Mouse (Mus musculus): ENCODE results near the gene Plcb3. TPM values are rescaled to one million over a fixed set of nuclear protein-coding genes. Genes with fewer than 3 reads are reported as not detected.

Plcb3 gene
- total RNA-seq (2021): 10 to 100 TPM; 16.2 to 16.8 TPM
- long read RNA-seq, experiment 1, full-length matches to known transcripts: 24 of 38 reads
- long read RNA-seq, experiment 1, partial matches to known transcripts: 7 of 38 reads
- long read RNA-seq, experiment 1, other reads (novel, unspliced or antisense): 7 of 38 reads
- long read RNA-seq, experiment 2, full-length matches to known transcripts: 23 of 37 reads
- long read RNA-seq, experiment 2, partial matches to known transcripts: 4 of 37 reads
- long read RNA-seq, experiment 2, other reads (novel, unspliced or antisense): 10 of 37 reads

DNA sequence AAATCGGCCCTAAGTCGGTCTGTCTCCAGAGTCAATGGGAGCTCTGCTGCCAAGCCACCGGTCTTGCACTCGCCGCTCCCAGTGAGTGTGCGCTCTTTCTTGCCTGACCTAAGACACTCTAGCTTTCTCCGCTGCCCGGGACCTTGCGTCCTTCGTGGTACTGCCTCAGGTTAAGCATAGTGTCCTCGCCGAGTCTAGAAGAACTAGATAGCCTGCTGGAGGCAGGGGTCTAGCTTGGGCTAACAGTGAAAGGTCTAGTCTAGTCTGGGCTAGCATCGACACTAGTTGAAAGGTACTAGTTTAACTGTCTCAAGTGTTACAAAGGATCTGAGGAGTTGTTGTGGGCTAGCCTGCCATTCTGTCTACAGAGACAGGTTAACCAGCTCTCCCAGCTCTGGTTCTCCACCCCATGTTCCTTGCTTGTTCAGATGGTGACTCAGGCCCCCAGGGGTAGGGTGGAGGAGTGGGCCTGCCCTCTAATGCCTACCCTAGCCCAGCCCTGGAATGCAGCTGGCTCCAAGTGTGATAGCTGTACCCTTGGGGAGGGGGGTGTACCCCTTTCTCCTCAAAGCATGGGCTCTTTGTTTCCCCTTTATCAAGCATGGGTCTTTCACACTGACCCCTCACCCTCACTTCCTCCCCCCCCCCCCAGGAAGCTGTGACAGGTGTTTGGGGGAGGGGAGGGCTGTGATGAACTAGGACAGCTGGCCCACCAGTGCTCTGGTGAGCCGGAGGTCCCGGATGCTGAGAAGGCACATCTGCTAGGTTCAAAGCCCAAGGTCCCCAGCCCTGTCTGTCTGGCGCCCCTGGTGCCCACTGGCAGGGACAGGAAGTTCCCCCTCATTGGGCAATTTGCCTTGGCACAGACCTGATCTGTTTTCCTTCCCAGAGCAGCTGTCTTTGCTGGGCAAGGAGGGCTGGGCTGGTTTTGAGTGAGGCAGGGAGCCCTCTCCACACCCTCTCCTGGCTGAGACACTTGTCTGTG lies at the start of gene Plcb3:
Gene Plcb3, minus strand, starts transcription at position 934 of the 985 bp plus-strand sequence.
- peak; percentile 61 to 72 for DNase-seq
- intact Hi-C loops (cut with DNase I): no loop called here

DNA sequence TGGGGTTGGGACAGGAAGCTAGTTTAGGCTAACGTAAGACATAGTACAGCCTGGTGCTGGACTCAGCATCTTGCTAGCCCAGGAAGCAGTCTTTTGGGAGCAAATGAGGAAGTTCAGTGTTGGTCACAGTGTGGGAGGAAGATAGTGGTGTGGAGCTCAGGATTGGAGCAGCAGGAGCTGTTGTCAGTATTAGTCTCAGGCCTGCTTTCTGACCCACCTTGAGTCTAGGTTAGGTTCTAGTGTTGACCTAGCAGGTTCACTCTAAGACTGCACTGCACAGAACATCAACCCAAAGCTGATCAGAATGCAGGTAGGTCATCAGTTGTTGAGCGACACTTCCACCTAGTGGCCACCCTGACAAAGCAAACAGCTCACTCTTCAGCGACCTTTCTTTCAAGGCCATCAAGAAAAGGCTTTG lies 44.0 kb upstream of the Plcb3 start:
- DNase-seq: peak; percentile 61 to 68
- intact Hi-C loops (cut with DNase I): loop anchor here (2.0 to 5.0 kb wide), 4 partner anchors 41 to 528 kb away; partner anchors contain the start of gene Catsperz

DNA sequence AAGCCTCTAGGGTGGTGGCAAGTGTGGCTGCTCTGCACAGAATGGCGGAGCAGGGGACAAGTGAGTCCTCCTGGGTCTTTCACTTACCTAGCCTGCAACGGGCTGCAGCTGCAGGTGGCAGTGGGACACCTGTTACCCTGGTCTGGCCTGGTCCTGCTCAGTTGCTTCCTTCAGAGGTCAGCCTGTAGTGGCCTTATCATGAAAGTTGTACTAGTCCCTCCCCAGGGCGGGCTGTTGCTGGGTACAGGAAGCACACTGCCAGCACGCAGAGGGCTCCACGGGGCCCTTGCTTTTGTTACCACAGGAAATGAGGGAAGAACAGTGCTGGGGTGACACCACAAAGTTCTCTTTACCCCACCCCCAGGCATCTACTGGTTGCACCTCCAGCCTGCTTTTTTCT lies 42.9 kb upstream of the Plcb3 start, which contains the start of gene Fermt3:
Gene Fermt3, minus strand, starts transcription at position 279 of the 400 bp plus-strand sequence.
- intact Hi-C loops (cut with DNase I): no loop called here
- peak in 1 of 2 experiments; percentile 51 for DNase-seq

DNA sequence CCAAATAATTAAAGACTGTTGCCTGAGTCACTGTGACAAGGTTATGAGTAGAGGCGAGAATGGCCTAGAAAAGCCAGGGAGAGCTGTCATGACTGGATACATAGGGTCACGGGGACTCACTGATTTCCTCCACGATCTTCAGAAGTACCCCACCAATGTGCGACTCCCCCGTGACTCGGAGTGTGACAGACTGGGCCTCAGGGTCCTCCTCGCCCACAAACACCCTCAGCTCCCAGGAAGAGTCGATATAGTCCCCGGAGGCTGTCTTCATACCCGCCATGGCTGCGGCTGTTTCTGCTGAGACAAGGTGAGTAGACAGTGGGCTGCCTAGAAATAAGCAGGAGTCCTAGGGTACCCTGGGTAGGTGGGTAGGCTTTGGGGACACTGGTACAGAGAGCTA lies 42.3 kb upstream of the Plcb3 start:
- intact Hi-C loops (cut with DNase I): no loop called here
- no peak for DNase-seq

DNA sequence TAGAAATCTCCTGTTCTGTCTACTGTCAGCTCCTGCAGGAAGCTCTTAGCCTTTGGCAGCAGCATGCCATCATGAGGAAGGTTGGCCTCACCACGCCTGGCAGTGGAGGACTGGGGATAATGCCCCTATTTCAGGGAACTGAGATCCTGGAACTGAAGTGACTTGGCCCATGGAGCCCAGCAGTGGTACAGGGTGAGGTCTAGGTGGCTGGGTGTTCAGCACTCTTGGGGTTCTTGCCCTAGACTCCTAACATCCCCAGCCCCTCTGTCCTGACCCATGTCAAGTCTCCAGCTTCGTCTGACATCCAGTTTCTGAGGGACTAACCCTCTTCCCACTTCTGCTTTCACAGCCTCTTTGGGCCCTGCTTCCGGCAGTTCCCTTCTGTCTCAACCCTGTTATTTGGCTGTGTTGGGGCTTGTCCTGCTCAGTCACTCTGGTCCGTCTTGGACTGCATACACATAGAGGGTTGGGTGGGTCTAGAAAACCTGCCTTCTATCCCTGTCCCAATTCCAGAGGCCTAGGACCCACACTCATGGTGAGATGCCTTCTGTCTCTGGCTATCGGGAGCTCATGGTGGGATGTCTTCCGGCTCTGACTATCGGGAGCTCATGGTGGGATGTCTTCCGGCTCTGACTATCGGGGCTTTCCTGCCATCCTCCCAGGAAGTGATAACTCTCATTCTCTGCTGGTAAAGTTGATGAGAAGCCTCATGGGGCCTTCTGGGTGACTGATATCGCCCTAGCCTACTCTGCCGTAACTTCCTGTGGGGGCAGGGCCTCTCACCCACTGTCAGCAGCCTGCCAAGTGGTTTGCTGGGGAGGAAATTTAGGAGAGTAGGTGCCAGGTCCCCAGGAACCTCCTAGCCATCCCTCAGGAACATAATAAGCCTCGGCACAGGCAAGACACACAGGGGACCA lies 41.5 kb upstream of the Plcb3 start:
- intact Hi-C loops (cut with DNase I): no loop called here
- DNase-seq: no peak

DNA sequence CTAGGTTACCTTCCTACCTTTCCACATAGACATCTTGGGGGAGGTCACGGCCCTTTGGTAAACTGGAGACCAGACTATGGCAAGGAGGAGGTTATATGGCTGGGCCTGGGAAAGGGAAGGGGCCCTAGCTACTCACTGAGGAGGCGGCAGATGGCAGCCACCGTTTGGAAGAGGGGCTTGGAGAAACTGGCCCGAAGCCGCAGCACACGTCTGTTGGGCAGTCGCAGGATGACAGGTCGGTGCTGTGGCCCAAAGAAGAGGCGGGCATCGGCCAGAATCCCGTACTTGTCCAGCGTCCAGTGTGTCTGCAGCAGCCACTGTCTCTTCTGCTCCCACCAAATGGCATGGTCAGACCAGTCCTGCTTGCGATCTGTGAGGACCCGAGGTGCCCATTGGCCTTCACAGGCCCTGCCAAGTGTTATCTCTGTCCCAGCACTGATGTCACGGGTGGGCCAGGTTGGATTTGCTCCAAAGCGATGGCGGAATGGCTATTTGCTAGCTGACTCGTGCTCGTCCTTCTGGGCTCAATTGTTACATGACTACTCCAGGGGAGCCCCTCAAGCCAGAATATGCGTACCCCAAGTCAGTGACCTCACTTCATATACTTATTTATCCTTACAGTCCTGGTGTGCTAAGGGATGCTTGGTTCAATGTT lies 38.3 kb upstream of the Plcb3 start:
- intact Hi-C loops (cut with DNase I): no loop called here
- DNase-seq: no peak

DNA sequence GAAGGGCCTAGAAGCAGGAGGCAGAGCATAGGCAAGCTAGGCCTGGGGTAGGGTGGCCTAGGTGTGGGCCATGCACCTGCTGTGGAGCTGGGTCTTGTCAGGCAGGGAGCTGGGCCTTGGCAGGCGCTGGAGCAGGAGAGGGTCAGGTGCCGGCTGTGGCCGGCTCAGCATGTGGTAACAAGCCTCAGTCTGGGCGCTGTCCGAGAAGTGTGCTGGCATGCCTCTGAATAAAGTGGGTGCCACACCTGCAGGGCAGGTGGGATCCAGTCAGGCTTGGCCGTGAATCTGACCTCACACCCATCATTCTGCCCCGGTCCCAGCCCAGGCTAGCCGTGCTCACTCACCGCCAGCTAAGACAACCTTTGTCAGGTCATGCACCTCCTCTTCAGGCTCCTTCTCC lies 37.7 kb upstream of the Plcb3 start:
- intact Hi-C loops (cut with DNase I): no loop called here
- DNase-seq: no peak

DNA sequence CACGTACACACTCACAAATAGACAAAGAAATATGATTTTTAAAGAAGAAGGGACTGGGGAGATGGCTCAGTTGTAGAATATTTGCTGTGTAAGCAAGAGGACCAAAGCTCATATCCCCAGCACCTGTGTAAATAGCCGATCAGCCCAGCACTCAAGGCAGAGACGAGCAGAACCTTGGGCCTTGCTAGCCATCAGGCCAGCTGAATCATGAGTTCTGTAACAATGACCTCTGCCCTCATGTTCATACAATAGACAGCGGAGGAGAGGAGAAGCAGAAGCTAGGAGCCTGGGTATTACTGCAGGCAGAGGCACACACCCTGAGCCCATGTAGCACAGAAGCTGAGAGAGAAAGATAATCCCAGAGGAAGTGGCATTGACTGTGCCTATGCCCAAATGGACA lies 36.2 kb upstream of the Plcb3 start:
- no peak for DNase-seq
- intact Hi-C loops (cut with DNase I): no loop called here

DNA sequence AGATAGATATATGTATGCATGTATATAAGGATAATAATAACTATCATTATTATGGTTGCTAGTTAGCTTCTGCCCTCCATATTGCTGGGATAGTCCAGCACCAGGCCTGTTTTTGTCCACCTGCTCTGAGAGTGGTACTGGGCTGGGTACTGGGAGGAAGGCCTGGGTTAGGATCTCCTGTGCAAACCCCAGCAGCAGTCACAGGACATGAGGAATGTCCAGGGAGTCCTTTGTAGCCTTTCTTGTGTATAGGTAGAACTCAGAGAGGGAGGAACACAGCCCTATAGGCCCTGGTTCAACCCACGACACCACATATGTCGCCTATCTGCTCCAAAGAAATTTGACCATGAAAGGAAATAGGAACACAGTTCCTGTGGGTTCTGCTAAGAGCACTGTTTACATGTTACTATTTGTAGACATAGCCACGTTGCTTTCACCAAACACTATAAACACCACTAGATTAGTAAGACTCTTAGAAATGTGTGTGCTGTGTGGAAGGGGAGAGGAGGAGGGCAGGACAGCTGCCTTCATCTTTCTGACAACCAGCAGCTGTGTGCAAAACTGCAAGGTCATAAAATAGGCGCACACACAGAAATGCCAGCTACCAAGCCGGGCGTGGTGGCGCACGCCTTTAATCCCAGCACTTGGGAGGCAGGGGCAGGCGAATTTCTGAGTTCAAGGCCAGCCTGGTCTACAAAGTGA lies 30.8 kb upstream of the Plcb3 start:
- intact Hi-C loops (cut with DNase I): no loop called here

DNA sequence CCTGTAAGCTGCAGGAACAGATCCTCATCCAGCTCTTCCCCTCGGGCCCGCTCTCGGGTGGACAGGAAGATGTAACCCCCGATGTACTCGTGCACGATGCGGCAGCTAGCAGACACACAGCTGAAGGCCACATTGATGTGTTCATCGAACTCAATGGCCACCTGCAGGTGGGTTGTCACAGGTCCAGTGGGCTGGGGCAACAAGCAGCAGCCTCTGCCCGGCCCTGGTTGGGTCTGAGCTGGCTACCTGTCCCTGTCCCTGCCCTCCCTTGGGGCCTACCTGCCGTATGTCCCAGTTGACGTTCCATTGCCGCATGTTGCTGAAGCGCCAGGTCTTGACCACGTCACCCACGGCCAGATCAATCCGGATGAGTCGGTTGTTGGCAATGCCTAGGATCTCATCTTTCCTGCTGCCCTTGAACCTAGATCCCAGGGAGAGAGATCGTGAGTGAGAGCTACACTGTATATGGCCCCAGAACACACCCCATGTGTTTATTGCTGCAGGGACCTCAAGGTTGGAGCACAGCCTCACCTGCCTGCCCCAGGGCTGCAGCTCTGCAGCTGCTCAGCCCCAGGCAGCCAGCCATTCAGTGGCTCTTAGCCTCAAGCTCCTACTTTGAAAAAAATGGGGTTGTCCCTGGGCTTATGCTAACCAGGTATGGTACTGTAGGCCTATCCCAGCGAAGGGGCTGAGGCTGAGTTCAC lies 23.2 kb upstream of the Plcb3 start:
- no peak for DNase-seq
- intact Hi-C loops (cut with DNase I): loop anchor here (5.0 kb wide), 1 partner anchor 33 kb away; no protein-coding TSS in a partner anchor

More for the DNA sequence above, 30.8 kb upstream of the Plcb3 start:
- no peak for DNase-seq

DNA sequence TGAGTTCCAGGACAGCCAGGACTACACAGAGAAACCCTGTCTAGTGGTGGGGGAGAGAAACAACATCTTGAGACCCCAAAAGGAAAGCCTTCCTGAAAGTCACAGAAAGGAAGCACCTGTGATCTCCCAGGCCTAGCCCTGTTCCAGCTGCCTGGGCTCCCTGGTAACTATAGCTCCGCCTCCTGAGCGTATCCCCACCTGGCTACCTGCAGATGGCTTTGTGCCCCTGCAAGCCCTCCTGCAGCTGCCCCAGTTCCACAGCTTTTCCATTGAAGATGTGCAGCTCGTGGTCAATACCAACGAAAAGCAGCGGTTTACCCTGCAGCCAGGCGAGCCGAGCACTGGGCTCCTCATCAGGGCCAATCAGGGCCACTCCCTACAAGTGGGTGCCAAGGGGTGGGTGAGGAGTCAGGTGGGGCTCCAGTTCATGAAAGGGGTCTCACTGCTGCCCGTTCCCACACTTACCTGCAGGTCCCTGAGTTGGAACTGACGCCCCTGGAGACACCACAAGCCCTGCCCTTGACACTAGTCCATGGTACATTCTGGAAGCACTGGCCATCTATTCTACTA lies 21.5 kb upstream of the Plcb3 start:
- no peak for DNase-seq
- intact Hi-C loops (cut with DNase I): loop anchor here (5.0 kb wide), 1 partner anchor 34 kb away; no protein-coding TSS in a partner anchor

DNA sequence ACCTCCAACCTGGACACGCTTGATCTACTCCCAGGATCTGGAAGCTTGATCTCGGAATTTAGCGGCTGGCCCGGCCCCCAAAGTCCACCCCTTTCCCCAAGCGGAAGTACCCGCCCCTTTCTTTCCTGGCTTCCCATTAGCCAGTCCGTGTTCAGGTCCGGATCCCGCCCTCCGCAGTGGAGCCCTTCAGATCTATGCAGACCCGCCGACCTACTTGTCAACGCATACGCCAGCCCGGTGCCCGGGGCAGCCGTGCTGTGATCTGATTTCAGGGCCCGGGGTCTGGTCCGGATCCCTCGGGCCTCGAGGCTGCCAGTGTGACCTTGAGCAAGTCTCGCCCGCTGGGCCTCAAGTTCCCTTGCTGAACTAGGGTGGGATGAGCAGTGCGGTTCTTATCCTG lies 19.7 kb upstream of the Plcb3 start, which contains the start of the genes Nudt22 and Trpt1:
Gene Nudt22, minus strand, starts transcription at position 112 of the 400 bp plus-strand sequence.
Gene Trpt1, plus strand, starts transcription at position 126 of the 400 bp plus-strand sequence.
- intact Hi-C loops (cut with DNase I): loop anchor here (5.0 kb wide), 1 partner anchor 36 kb away; no protein-coding TSS in a partner anchor
- DNase-seq: peak; percentile 86 to 90

DNA sequence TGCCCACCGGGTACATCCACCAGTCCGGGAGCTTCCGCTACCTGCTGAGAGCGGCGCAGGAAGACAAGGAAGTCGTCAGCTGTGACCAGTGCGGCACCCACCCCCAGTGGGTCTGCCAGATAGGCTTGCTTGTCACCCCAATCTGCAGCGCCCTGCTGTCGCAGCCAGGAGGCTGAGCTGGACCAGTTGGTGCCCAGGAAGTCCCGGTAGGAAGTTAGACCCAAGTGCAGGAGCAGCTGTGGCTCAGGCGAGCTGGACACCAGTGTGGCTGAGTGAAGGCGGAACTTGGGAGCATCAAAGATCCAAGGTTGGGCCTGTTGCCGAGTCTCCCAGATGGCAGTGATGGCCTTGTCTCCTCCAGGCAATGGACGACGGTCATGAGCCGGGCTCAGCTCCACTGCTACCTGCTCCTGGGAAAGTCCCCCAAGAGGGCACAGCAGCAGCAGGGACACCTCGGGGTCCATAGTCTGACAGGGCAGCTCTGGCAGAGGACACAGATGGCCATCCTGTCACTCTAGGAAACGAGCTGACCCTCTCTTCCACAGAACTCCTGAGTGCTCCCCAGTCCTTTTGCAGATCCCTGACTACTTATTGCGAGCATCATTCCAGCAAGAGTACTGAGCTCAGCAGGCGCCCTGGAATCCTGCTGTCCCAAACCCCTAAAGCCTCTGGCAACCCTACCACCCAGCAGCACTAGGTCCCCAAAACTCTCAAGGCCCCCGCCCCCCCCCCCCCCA lies 19.2 kb upstream of the Plcb3 start:
- DNase-seq: no peak
- intact Hi-C loops (cut with DNase I): loop anchor here (5.0 kb wide), 1 partner anchor 37 kb away; no protein-coding TSS in a partner anchor

DNA sequence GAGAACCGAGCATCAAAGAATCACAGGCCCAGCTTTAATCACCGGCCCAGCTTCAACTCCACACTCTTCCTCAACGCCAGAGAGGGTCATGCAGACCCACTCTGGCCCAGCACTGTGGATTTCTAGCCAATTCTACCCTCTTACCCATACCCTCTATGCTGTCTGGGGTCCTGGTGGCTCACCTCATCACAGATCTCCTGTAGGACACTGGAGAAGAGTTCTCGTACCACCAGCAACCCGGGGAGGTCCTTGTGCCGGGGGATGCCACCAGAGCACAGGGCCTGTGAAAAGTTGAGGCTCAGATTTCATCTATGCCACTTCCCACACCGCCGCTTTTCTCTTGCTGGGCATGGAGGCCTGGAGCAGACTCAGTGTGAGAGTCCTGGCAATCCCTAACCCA lies 18.2 kb upstream of the Plcb3 start:
- DNase-seq: no peak
- intact Hi-C loops (cut with DNase I): no loop called here

DNA sequence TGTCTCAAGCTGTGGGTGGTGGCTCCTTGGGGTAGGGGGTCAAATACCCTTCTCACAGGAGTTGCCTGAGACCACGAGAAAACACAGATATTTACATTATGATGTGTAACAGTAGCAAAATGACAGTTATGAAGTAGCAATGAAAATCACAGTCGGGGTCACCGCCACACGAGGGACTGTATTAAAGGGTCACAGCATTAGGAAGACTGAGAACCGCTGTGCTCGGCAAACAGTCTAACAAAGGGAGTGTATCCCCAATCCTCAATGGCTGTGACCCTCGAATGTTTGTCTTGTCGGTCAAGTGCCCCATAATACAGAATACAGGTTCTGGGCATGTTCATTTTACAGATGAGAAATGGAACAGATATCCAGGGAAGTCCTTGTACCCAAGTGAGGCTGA lies 17.7 kb upstream of the Plcb3 start:
- intact Hi-C loops (cut with DNase I): no loop called here
- no peak for DNase-seq

DNA sequence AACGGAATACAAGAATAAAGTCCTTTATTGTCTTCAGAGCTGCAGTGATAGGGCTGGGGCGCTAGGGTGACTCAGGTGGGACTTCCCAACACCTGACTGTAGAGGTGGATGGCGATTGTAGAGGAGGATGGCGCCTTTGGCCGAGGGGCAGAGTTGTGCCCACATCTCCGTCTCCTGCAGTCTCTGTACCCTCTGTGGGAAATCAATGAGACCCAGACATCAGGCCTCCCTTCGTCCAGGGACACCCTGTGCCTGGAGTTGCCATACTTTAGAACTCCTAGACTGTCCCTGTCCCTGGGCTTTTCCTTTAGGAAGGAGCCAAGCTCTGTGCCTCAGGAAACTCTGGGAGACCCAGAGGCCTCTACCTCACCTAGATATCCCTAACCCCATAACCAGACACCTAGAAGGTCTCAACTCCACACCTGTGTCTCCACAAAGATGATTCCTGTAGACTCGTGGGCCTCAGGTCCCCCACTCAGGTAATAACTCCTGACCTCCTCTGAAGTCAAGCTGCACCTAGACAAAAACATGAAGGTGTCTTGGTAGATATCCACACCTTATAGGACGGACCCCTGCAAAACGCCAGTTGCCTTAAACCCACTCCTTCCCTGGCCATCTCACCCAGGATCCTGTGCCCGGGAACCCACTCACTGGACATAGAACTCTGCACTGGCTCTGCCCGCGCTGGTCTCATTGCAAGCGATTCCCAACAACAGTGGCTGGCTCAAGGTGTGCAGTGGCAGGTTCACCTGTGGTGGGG lies 16.9 kb upstream of the Plcb3 start:
- intact Hi-C loops (cut with DNase I): no loop called here
- no peak for DNase-seq
